Mouse (Mus musculus) cerebellum, postnatal 14 days (tissue): ENCODE measurements around the gene Igsf1.

Experiments
- DNase-seq, 2 experiments: peaks; one replicate each; pipeline ENCODE4 v3.0.0; 2021; ENCODE audit warnings: mixed read lengths in 2 of 2

The Igsf1 gene

DNA sequence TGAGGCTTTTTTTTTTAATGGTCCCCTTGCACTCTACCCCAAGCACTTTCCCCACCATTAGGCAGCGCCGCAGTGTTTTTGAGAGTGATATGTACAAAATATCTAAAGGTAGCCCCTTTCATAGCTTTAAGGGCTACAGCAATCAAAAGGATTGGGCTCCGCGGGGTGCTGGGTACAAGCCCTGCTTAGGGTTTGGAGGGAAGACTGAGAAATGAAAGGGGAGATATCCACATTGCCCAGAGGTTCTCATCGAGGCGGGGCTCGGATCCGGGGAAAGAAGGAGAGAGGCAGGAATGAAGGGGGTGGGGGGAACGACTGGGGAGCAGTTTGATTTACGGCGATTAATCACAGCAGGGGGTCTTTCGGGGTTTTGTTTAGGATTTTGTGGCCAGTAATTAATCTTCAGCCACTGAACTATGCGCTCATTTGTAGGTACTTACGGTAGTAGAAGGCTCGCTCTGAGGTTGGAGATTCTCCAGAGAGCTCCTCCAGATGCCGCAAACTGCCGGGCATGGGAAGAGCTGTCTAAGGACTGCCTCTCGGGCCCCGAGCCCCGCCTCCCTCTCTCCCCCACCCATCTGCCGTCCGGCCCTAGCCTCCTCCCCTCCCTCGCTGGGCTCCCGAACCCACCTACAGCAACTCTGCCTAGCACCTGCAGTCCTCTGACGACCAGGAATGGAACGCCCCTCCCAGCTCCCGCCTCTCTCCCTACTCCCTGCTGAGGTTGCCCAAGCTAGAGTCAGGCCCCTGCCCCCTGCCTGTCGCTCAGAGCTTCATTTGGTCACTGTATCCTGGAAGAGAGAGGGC is at the start of gene Igsf1:
Igsf1 (minus strand) TSS at position 537 of the 807 bp plus-strand sequence.
- peak; percentile 38 to 41 for DNase-seq

DNA sequence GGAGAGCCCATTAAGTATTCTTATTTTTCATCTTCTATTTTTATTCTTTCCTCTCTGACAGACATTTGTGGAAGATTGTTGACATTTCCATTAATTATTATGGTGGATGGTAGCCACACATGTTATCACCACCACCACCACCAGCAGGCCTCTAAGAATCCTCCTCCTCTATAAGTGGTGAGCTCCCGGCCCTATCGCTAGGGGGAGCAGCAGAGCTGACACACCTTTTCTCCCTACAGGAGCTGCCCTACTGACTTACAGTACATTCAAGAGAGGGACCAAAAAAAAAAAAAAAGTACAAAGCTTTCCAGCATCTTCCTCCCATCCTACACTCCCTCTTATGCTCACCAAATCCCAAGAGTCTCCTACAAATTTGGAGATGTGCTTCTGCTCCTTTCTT is 26.7 kb downstream of the Igsf1 start:
- no peak for DNase-seq

- no peak for DNase-seq
These were observed 52.4 kb downstream of the Igsf1 start for GRCm38 (mm10) chrX:49745192-49745591.

DNA sequence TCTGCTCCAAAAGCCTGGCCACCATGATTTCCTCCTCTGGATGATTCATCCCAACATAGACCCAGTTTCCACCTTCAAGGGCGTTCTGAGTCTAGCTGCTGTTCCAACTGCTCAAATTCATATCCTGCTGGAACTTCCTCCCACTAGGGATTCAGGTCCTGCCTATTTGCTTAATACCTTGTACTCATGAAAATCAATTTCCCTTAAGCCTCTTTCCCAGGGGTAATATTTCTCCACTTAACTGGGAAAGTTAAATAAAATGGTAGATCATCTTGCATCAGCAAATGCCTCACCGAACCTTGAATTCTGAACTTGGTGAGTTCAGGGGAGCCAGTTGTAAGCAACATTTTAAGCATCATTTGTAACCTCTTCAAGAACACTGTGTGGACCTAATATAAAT is 62.6 kb downstream of the Igsf1 start, which contains the start of gene Olfr1321:
Olfr1321 (minus strand) TSS at position 101 of the 400 bp plus-strand sequence.
- no peak for DNase-seq
